Mouse (Mus musculus): ENCODE measurements around the gene Copg1. TPM values are rescaled to one million over a fixed set of nuclear protein-coding genes. Genes with fewer than 3 reads are reported as not detected.

Gene Copg1
- polyA plus RNA-seq (2012; rRNA removed; ENCODE audit: low replicate concordance) = 39.1 and 42.3 TPM in 2 replicates

DNA sequence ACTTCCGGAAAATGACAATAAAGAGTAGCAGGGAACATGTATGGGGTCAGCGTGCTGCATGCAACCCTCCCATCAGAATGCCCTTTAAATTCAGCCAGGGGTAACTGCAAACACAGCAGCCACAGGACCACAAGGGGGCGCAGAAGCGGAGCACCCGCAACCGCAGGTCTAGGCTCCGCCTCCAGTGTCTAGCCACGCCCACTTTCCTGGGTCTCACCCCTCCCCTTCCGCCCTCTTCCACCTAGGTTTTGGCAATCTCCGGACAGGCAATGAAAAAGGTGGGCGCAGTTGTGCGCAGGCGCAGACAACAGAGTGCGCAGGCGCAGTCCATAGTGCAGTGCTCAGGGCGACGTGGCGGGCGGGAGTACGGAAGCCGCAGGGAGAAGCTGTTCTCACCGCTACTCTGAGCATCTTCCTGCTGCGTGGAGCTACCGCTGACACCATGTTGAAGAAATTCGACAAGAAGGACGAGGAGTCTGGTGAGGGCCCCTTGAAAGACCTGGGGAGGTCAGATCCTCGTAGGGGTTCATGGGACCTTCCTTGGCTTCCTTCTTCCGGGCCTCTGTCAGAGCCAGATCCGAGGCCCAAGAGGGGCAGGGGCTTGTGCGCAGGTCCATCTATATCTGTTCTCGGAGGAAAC, at the start of gene Copg1:
Gene Copg1, plus strand, starts transcription at position 221 of the 640 bp plus-strand sequence.

DNA sequence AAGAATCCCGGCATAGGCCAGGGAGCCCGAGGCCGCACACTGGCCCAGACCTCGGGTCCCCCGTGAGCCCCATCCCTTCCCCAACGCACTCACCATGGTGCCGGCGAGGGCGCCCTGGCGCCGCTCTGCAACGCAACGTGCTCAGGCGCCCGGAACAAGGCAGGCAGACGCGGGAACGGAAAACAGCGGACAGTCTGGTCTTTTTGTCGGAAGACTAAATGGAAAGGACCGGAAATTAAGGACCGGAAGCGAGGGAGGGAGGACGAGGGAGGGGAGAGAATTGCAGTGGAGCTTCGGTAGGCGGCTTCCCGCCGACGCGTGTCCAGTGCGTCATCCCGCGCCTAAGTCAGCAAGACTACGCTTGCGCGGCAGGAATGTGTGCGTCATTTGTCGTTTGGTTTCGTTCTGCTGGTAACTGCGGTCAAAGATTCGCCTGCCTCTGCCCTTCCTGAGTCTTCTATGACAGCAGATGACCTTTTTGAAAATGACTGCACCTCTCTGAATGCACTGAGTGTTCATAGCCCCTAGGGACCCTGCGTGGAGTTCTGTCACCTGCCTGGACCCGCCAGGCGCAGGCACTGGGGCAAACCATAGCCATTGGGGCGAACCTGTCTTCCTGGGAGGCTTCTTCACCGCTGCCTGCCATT, 48.9 kb upstream of the Copg1 start, which contains the start of gene Isy1:
Gene Isy1, minus strand, starts transcription at position 248 of the 647 bp plus-strand sequence.

GRCm38 (mm10) chr6:87850900-87851614, 36.6 kb upstream of the Copg1 start, which contains the start of gene Cnbp:
Gene Cnbp (minus strand): TSS chr6:87851106.

GRCm38 (mm10) chr6:87913661-87914325, 26.2 kb downstream of the Copg1 start, which contains the start of gene Hmces:
Gene Hmces (plus strand): TSS chr6:87913935.

Other genes starting within 250 kb of the Copg1 start
- gene Aplf, start 215.6 kb upstream of the Copg1 start, polyA plus RNA-seq (2012; rRNA removed; ENCODE audit: low replicate concordance) = 2.1 and 2.7 TPM in 2 replicates
- gene Efcc1, start 156.9 kb upstream of the Copg1 start, polyA plus RNA-seq (2012; rRNA removed; ENCODE audit: low replicate concordance) = 1.7 and 2.2 TPM in 2 replicates
- gene Gp9, start 109.7 kb upstream of the Copg1 start, polyA plus RNA-seq (2012; rRNA removed; ENCODE audit: low replicate concordance) = 0.13 and 2.5 TPM in 2 replicates
- gene Rab43, start 75.7 kb upstream of the Copg1 start, polyA plus RNA-seq (2012; rRNA removed; ENCODE audit: low replicate concordance) = 66.3 and 85.2 TPM in 2 replicates
- gene Gm45140, start 52.0 kb upstream of the Copg1 start, polyA plus RNA-seq (2012; rRNA removed; ENCODE audit: low replicate concordance) = 0.09 and 0.24 TPM in 2 replicates
- 1.8 and 3.5 TPM in 2 replicates for gene Isy1, start 49.0 kb upstream of the Copg1 start, polyA plus RNA-seq (2012; rRNA removed; ENCODE audit: low replicate concordance)
- 36.8 and 51.6 TPM in 2 replicates for gene Cnbp, start 36.7 kb upstream of the Copg1 start, polyA plus RNA-seq (2012; rRNA removed; ENCODE audit: low replicate concordance)
- gene Hmces, start 26.1 kb downstream of the Copg1 start, polyA plus RNA-seq (2012; rRNA removed; ENCODE audit: low replicate concordance) = 10.2 and 14.0 TPM in 2 replicates
- gene H1fx, start 93.8 kb downstream of the Copg1 start, polyA plus RNA-seq (2012; rRNA removed; ENCODE audit: low replicate concordance) = 4.7 and 8.7 TPM in 2 replicates
- gene Rab7, start 157.5 kb downstream of the Copg1 start, polyA plus RNA-seq (2012; rRNA removed; ENCODE audit: low replicate concordance) = 59.3 and 60.8 TPM in 2 replicates
- 93.7 and 135 TPM in 2 replicates for gene Rpn1, start 196.7 kb downstream of the Copg1 start, polyA plus RNA-seq (2012; rRNA removed; ENCODE audit: low replicate concordance)